Mouse (Mus musculus): ENCODE results near the gene Tdrd7.
A peak's percentile ranks its signal among the peaks of the same experiment; 100 is the strongest.

Tdrd7 gene

GRCm38 (mm10) chr4:45972448-45972854 lies 7.3 kb downstream of the Tdrd7 start:
- DNase-seq (ENCODE audit: low spot score in 2 of 2) = peak in 1 of 2 experiments; percentile 67

DNA sequence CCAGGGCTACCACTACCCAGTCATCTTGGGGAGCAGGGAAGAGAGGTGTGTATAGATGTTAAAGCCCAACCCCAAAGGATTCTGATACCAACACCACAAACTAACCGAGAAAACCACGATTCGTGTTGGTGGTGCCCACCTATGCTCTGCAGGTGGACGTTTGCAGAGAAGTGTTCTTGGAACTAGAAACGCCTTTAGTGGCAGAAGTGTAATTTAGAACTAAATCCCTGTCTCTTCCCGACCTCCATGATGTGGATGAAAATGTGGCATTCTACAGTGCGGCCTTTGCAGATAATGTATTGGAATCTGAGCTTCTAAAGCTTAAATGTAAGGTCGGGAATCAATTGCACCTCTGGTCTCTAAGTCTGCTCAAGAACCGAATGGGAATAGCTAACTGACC lies 7.8 kb downstream of the Tdrd7 start:
- DNase-seq (ENCODE audit: low spot score in 2 of 2) = no peak

GRCm38 (mm10) chr4:45976931-45977667 lies 12.0 kb downstream of the Tdrd7 start:
- no peak for DNase-seq (ENCODE audit: low spot score in 2 of 2)

GRCm38 (mm10) chr4:45979916-45980315 lies 14.8 kb downstream of the Tdrd7 start:
- no peak for DNase-seq (ENCODE audit: low spot score in 2 of 2)

- no peak for DNase-seq (ENCODE audit: low spot score in 2 of 2)
Observed at GRCm38 (mm10) chr4:45981054-45981453, 15.9 kb downstream of the Tdrd7 start.

DNA sequence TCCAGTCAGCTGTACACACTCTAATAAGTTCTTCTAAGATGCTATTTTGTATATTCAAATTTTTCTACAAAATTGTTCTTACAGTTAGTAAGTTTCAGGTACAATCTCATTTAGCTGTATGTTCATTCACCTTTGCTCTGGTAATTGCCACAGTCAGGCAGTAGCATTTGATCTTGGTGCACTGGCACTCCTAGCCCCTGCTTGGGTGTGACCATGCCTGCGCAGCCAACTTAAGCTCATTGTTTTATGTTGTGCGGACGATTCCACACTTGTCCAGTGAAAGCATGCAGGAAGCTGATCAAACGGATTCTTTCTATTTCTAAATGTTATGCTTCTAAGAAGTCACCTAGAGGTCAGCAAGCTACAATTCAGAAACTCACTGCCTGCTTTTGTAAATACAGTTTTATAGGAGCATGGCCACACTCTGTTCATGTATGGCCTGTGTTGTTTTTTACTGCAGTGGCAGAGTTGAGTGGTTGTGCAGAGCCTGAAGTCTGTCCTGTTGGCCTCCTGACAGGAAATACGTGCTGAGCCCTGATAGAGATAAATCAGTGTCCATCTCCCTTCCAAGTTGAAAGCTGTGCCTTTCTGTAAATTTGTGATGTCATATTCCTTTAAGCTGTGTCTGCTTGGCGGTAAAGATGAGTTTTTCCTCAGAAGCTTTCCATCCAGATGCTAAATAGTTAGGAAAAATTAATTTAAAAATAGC lies 25.4 kb downstream of the Tdrd7 start:
- DNase-seq (ENCODE audit: low spot score in 2 of 2) = no peak

DNA sequence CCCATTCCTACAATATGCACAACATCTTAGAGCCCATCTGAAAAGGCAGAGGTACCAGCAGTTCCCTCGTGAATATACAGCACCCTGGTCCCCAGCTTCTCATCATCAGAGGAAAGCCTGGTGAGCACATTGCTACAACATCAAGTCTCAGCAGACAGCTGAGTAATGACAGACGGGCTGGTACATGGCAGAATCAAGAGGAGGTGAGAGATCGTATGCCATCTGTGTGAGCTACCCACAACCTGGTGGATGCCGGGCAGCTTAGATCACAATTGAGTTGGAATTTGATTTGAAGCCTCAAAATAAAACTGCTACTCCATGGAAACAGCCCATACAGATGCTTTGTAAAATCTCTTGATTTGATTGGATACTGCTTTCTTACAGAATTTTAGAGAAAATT lies 33.4 kb downstream of the Tdrd7 start:
- DNase-seq (ENCODE audit: low spot score in 2 of 2) = peak in 1 of 2 experiments; percentile 22

DNA sequence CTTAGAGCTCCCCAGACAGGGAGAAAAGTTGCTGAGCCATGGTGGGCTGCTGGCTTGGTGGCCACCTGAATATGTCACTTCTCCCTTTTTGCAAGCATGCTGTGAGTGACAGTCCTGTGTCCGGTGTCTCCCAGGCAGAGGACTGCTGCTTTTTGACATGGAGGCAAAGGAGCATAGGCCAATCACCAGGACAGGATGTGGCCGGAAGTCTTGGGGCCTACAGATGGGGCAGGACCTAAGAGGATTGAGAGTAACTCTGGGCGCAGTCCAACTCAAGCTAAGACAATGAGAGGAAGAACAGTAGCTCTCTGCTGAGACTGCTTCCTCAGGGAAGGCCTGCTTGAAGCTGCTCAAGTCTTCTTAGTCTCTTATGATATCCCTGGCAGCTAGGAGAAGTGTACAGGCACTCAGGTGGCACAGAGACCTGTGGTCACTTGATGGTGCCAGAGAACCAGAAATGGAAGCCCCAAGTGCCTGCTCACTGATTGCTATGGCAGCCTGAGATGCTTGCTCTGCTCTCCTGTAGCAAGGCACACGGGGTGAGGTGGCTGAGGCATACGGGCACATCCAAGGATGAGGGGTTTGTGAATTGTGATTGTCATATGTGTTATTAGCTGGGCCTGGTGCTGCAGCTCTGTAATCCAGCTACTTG lies 43.1 kb downstream of the Tdrd7 start:
- DNase-seq (ENCODE audit: low spot score in 2 of 2) = no peak

GRCm38 (mm10) chr4:46011698-46012097 lies 46.6 kb downstream of the Tdrd7 start:
- DNase-seq (ENCODE audit: low spot score in 2 of 2) = no peak

DNA sequence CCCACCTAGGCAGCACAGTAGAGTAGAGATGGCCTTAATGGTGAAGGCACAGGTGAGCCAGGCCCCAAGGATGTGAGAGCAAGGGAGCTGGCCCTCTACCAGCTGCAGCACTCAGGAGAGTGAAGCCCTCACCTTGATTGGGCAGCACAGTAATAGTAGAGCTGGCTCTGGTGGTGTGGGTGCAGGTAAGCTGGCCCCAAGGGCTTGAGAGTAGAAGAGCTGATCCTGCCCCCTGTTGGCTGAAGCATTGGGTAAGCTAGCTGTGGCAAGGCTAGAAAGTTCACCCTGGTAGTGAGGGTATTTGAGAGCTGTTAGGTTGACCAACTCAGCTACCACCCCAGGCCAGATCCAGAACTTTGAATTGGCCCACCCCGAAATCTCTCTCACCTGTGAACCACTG lies 50.5 kb downstream of the Tdrd7 start:
- DNase-seq (ENCODE audit: low spot score in 2 of 2) = no peak

GRCm38 (mm10) chr4:46023021-46023481 lies 57.9 kb downstream of the Tdrd7 start:
- no peak for DNase-seq (ENCODE audit: low spot score in 2 of 2)

- DNase-seq (ENCODE audit: low spot score in 2 of 2) = peak in 1 of 2 experiments; percentile 41
Observed at GRCm38 (mm10) chr4:46025893-46026292, 60.8 kb downstream of the Tdrd7 start.

DNA sequence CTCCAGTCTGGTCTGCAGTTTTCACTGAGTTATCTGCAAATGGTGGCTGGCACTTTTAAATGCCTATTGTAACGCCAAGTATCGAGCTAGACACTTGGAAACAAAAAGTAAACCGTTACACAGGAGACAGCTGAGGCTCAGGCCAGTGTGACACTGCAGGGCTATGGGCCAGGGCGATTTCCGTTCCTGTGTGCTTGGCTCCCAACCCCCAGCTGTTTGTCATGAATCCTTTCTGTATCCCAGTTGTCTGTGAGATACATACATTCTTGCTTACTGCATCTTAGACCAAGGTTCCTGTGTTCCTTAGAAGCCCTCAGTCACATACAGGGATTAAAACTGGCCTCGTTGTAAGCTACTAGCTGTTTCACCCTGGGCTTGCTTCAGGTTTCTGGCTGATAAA lies 63.1 kb downstream of the Tdrd7 start:
- no peak for DNase-seq (ENCODE audit: low spot score in 2 of 2)

GRCm38 (mm10) chr4:46028781-46029180 lies 63.6 kb downstream of the Tdrd7 start:
- DNase-seq (ENCODE audit: low spot score in 2 of 2) = no peak

DNA sequence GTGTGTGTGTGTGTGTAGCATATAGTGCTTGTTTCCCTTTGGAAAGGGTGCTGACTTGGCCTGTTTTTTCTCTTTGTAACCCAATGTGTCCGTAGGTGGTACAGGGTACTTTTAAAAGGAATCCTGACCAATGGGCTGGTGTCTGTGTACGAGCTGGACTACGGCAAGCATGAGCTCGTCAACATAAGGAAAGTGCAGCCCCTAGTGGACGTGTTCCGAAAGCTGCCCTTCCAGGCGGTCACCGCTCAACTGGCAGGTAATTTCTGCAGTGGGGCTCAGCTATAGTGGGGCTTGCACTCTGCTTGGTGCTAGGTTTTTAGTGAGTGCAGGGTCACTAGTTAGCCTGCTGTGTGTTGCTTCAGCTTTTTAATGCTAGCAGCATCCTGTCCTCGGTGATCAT lies 64.4 kb downstream of the Tdrd7 start:
- DNase-seq (ENCODE audit: low spot score in 2 of 2) = no peak

- no peak for DNase-seq (ENCODE audit: low spot score in 2 of 2)
Observed at GRCm38 (mm10) chr4:46032448-46032847, 67.3 kb downstream of the Tdrd7 start.

DNA sequence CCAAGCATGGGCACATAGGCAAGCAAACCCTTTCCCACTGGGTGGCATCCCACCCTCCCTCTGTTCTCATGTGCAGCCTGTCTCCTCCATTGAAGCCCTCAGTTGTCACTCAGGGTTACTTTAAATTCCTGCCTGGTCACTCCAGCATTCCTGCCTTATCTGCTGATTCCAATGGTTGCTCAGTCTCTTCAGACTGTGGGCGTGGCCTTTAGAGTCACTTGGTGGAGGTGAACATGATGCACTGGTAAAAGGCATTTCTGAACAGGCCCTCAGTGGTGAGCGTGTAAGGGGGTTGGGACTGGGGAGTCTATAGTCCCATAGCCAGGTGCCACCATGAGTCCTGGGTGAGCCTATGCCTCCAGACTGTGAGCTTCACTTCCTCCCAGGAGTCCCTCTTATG lies 68.1 kb downstream of the Tdrd7 start:
- no peak for DNase-seq (ENCODE audit: low spot score in 2 of 2)

GRCm38 (mm10) chr4:46038591-46038891 lies 73.4 kb downstream of the Tdrd7 start:
- DNase-seq (ENCODE audit: low spot score in 2 of 2) = no peak

- peak; percentile 62 to 63 for DNase-seq (ENCODE audit: low spot score in 2 of 2)
Observed at GRCm38 (mm10) chr4:46038892-46039751, 74.0 kb downstream of the Tdrd7 start, which contains the start of gene Tmod1. Gene Tmod1, plus strand, starts transcription at chr4:46038935.

GRCm38 (mm10) chr4:46039899-46040298 lies 74.8 kb downstream of the Tdrd7 start:
- no peak for DNase-seq (ENCODE audit: low spot score in 2 of 2)

- peak in 1 of 2 experiments; percentile 65 for DNase-seq (ENCODE audit: low spot score in 2 of 2)
Observed at GRCm38 (mm10) chr4:46040594-46041192, 75.6 kb downstream of the Tdrd7 start.

Data from frontal cortex, postnatal 36 days (tissue).